Comparison of ENCODE assay signal across 19 mouse cellular contexts in the genomic region with DNA sequence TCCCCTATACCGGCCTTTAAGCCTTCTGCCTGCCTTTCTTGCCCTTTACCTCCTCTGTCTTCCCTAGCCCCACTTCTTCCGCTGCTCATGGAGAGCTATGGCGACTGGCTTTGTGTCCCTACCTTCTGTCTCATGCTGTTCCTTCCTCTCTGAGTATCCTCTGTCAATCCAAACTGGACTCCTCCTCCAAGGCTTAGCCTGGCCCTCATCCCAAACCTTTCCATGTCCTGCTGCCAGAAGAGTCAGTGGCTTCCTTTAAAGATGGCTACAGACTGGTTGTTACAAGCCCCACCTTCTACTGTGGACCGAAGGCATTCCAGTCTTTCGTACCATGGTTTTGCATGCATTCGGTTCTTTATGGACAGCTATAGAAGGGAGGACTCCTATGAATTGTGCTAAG. TPM values are rescaled to one million over a fixed set of nuclear protein-coding genes. Genes with fewer than 3 reads are reported as not detected.
"Had no signal": no experiment of that assay in that cellular context is flagged by ENCODE, and none has a peak within 500 bp of the region (broad histone marks: within the 10 kb centered on the region; RNA-seq: fewer than 3 reads in every experiment).

No protein-coding gene starts in this region.

- H3K9me3 ChIP-seq: liver, embryonic 13.5 days; liver, embryonic 15.5 days; midbrain, embryonic 13.5 days; midbrain, embryonic 15.5 days; neural tube, embryonic 12.5 days; stomach, embryonic 15.5 days had no signal

- DNase-seq: liver, embryonic 13.5 days; liver, postnatal 0 days; right cerebral cortex, postnatal 14 days; thymus, adult 2 months; thymus, postnatal 25 days; thymus, postnatal 4 days had no signal

- H3K4me1 ChIP-seq: liver, embryonic 13.5 days; liver, embryonic 15.5 days; megakaryocyte, embryonic 14.5 days; midbrain, embryonic 13.5 days; midbrain, embryonic 15.5 days; neural tube, embryonic 12.5 days; stomach, embryonic 15.5 days had no signal

- ATAC-seq: midbrain, embryonic 15.5 days had no signal

- H3K9ac ChIP-seq: liver, embryonic 13.5 days; liver, embryonic 15.5 days; liver, postnatal 0 days; midbrain, embryonic 13.5 days; midbrain, embryonic 15.5 days; neural tube, embryonic 12.5 days; stomach, embryonic 15.5 days had no signal

- H3K4me2 ChIP-seq: liver, embryonic 11.5 days; liver, embryonic 13.5 days; liver, embryonic 15.5 days; midbrain, embryonic 11.5 days; midbrain, embryonic 13.5 days; midbrain, embryonic 15.5 days; neural tube, embryonic 12.5 days; stomach, embryonic 15.5 days had no signal

- H3K27ac ChIP-seq: liver, embryonic 13.5 days; liver, embryonic 15.5 days; macrophage; midbrain, embryonic 13.5 days; midbrain, embryonic 15.5 days; neural tube, embryonic 12.5 days; stomach, embryonic 15.5 days; stomach, postnatal 0 days had no signal

- H3K27me3 ChIP-seq: liver, embryonic 13.5 days; liver, embryonic 15.5 days; megakaryocyte, embryonic 14.5 days; midbrain, embryonic 13.5 days; midbrain, embryonic 15.5 days; neural tube, embryonic 12.5 days; stomach, embryonic 15.5 days had no signal

- H3K4me3 ChIP-seq: liver, embryonic 13.5 days; liver, embryonic 15.5 days; megakaryocyte, embryonic 14.5 days; midbrain, embryonic 13.5 days; midbrain, embryonic 15.5 days; neural tube, embryonic 12.5 days; stomach, embryonic 15.5 days had no signal

RNA-seq across cellular contexts. Expression of gene Dbx1, which starts 53.5 kb away (rescaled TPM):
- polyA plus RNA-seq: liver, embryonic 11.5 days; liver, postnatal 0 days; macrophage; spleen, adult 2 months; stomach, postnatal 0 days; testis, adult 2 months; urinary bladder, adult 2 months had no signal
